Mouse (Mus musculus) midbrain, embryonic 14.5 days (tissue): ENCODE results near the gene Cnot2. TPM values are rescaled to one million over a fixed set of nuclear protein-coding genes. Genes with fewer than 3 reads are reported as not detected.

Source experiments
- ATAC-seq: fragments of 200-750 bp; cut with Nextera tagmentation; 2 replicates; pipeline ENCODE4 v1.8.0; 2017; ENCODE audit warnings: moderate number of reproducible peaks, moderate library complexity; ENCODE audit not compliant: low FRiP score, low TSS enrichment
- DNase-seq: peaks from one replicate; pipeline ENCODE4 v3.0.0-alpha.2; 2015
- H3K27ac ChIP-seq: fragments of 300-500 bp; sonication (generic); replicated peaks from 2 replicates; pipeline ENCODE4 v1.5.1; 2014; ENCODE audit warnings: mild to moderate bottlenecking, low read depth, low read length, moderate library complexity
- H3K27me3 ChIP-seq: fragments of 300-500 bp; sonication (generic); 2 replicates; pipeline ENCODE4 v1.6.1; 2014; ENCODE audit warnings: low read length, control low read depth, mixed read lengths; ENCODE audit not compliant: control insufficient read depth, insufficient read depth
- H3K36me3 ChIP-seq: fragments of 300-500 bp; sonication (generic); 2 replicates; pipeline ENCODE4 v1.6.1; 2014; ENCODE audit warnings: low read length, control low read depth; ENCODE audit not compliant: control insufficient read depth, insufficient read depth
- H3K4me1 ChIP-seq: fragments of 300-500 bp; sonication (generic); 2 replicates; pipeline ENCODE4 v1.6.1; 2014; ENCODE audit warnings: mild to moderate bottlenecking, antibody characterized with exemption, low read length, control low read depth; ENCODE audit not compliant: control insufficient read depth, insufficient read depth
- H3K4me2 ChIP-seq: fragments of 300-500 bp; sonication (generic); 2 replicates; pipeline ENCODE4 v1.6.1; 2014; ENCODE audit warnings: mild to moderate bottlenecking, low read length, moderate library complexity
- H3K4me3 ChIP-seq: fragments of 300-500 bp; sonication (generic); replicated peaks from 2 replicates; pipeline ENCODE4 v1.5.1; 2014; ENCODE audit warnings: low read depth, low read length
- H3K9ac ChIP-seq: fragments of 300-500 bp; sonication (generic); replicated peaks from 2 replicates; pipeline ENCODE4 v1.6.1; 2014; ENCODE audit warnings: mild to moderate bottlenecking, low read length, moderate library complexity
- H3K9me3 ChIP-seq: fragments of 300-500 bp; sonication (generic); 2 replicates; pipeline ENCODE4 v1.6.1; 2016; ENCODE audit warnings: low read length, control low read depth, mixed read lengths; ENCODE audit not compliant: control insufficient read depth
- WGBS: fragments of 180-500 bp; shearing (Covaris S2); extraction: QIAGEN DNeasy Blood & Tissue Kit; methylation state at CpG from one replicate; pipeline ENCODE4 v1.1.7; 2014; 5-methylcytosine and 5-hydroxymethylcytosine counted together
- polyA plus RNA-seq: library from polyadenylated mRNA; unstranded; fragments of >200 nt; fragmentation: Nextera tagmentation; extraction: Ambion mirVana; gene quantifications from 2 replicates; pipeline ENCODE4 v1.2.1, GENCODE M21; 2014

Gene Cnot2
- polyA plus RNA-seq, 1 experiment from 2014 or later: 122 TPM

DNA sequence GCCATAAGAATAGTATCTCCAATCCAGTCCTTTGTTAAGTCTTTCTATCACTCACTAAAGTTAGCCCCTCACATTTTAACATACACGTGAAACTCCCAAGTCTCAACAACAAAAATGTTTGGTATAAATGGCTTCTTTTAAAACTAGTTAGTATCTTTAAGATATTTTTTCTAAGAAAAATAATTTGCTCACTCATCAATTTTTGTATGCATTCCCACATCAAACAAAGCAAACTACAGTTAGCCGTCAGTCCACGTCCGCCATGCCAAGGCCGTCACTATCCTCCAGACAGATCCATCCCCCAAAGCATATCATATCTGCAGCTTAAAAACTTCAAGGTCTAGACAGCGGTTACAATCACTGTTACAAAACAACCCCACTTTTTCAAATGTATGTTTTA lies 65.7 kb downstream of the Cnot2 start:
- H3K27me3 ChIP-seq: no peaks in the 10 kb centered on the region
- no peak for ATAC-seq
- H3K4me2 ChIP-seq: no peak overlapping the region
- DNase-seq: no peak
- H3K9ac ChIP-seq: no peak overlapping the region
- no peaks in the 10 kb centered on the region for H3K36me3 ChIP-seq
- peaks cover 4% of the 10 kb centered on the region; the same call in 1 of the 2 replicates for H3K4me1 ChIP-seq
- H3K9me3 ChIP-seq: no peaks in the 10 kb centered on the region
- H3K4me3 ChIP-seq: no peak overlapping the region
- no peak overlapping the region for H3K27ac ChIP-seq
- WGBS: 89% methylated on average over 6 of the region's 6 CpGs

- Histone ChIP-seq H3K4me1 (peaks cover 4% of the 10 kb centered on the region; the same call in 1 of the 2 replicates), H3K9ac (no peak overlapping the region), H3K27ac (no peak overlapping the region), H3K27me3 (no peaks in the 10 kb centered on the region), H3K4me2 (no peak overlapping the region), H3K4me3 (no peak overlapping the region), H3K9me3 (no peaks in the 10 kb centered on the region), H3K36me3 (no peaks in the 10 kb centered on the region)
- WGBS: 95% methylated on average over 4 of the region's 4 CpGs
- no peak for ATAC-seq
- no peak for DNase-seq
These were observed 66.2 kb downstream of the Cnot2 start for GRCm38 (mm10) chr10:116515158-116515557.

DNA sequence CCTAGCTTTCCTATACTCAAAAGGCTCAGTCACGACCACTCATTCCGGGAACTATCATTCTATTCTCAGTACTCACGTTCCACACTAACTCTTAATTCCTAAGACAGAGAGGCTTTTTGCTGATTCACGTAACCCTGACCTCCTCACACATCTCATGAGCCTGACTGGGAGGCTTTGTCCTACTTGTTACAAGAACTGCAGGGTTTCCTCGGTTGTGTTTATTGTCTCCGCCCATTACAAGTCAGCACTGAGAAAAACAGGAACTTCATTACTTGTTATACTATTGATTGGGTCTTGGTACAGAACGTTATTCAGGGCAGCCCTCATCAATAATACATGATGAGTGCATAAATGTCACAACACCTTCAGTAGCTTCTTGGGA lies 68.1 kb downstream of the Cnot2 start:
- H3K4me2 ChIP-seq: no peak overlapping the region
- H3K4me1 ChIP-seq: peaks cover 4% of the 10 kb centered on the region; the same call in 1 of the 2 replicates
- WGBS: 60% methylated on average over 7 of the region's 7 CpGs
- no peak for DNase-seq
- H3K27ac ChIP-seq: no peak overlapping the region
- no peak overlapping the region for H3K4me3 ChIP-seq
- H3K9ac ChIP-seq: no peak overlapping the region
- no peaks in the 10 kb centered on the region for H3K36me3 ChIP-seq
- no peaks in the 10 kb centered on the region for H3K27me3 ChIP-seq
- no peak for ATAC-seq
- no peaks in the 10 kb centered on the region for H3K9me3 ChIP-seq

DNA sequence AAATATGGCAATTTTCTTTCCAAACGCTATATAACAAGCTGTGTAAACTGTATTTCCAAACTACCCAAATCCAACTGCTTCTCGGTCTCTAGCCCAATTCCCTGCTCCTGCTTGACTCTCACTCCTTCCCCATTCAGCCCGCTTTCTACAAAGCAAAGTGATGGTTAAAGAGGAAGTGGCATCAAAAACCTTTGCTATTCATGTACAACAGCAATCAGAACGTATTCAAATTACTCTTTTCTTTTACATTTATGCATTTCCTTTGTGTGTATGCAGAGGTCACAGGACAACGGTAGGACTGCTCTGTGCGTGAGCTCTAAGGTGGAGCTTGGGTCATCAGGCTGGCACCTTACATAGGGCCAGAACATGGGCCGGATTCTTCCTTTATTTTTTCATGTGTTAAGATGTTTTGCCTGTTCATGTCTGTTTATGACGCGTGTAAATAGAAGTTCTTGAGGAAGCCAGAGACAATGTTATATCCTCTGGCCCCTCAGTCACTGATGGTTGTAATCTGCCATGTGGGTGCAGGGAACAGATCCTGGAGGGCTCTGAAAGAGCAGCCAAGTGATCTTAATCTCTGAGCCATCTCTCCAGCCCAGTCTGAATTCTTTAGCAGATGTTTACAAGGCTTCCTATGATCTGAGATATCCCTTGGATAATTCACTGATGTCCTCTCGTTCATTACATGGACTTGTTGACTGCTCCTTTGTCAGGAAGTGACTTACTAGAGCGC lies 68.6 kb downstream of the Cnot2 start:
- H3K4me1 ChIP-seq: peaks cover 4% of the 10 kb centered on the region; the same call in 1 of the 2 replicates
- WGBS: 80% methylated on average over 11 of the region's 11 CpGs
- no peak for ATAC-seq
- H3K27ac ChIP-seq: no peak overlapping the region
- H3K36me3 ChIP-seq: no peaks in the 10 kb centered on the region
- H3K27me3 ChIP-seq: no peaks in the 10 kb centered on the region
- no peak overlapping the region for H3K9ac ChIP-seq
- no peak for DNase-seq
- H3K4me3 ChIP-seq: no peak overlapping the region
- no peaks in the 10 kb centered on the region for H3K9me3 ChIP-seq
- H3K4me2 ChIP-seq: no peak overlapping the region

- no peak for ATAC-seq
- no peak overlapping the region for H3K4me2 ChIP-seq
- 90% methylated on average over 7 of the region's 7 CpGs for WGBS
These were observed 75.9 kb downstream of the Cnot2 start for GRCm38 (mm10) chr10:116505303-116506014.

DNA sequence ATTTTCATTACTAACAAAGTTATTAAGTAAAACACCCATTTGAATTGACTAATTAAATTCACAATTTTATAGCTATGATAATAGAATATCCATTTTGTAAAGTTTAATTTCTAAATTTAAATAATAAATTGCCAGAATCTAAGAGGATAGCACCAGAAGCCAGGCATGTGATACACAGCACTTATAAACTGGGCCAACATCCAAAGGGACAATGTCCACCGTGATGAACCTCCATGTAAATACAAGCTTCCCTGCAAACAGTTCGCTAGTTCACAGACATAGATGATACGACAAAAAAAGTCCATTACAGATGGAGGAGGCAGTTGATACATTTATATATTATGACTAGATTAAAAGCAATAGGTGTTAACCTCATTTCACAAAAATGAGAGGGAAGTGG lies 88.5 kb downstream of the Cnot2 start:
- H3K9ac ChIP-seq: no peak overlapping the region
- no peaks in the 10 kb centered on the region for H3K4me1 ChIP-seq
- no peak overlapping the region for H3K27ac ChIP-seq
- no peak overlapping the region for H3K4me3 ChIP-seq
- peaks cover 53% of the 10 kb centered on the region for H3K36me3 ChIP-seq
- no peak overlapping the region for H3K4me2 ChIP-seq
- no peaks in the 10 kb centered on the region for H3K27me3 ChIP-seq
- H3K9me3 ChIP-seq: no peaks in the 10 kb centered on the region
- DNase-seq (no peak), ATAC-seq (no peak)
- whole genome bisulfite sequencing: 96% methylated on average over 3 of the region's 3 CpGs

More at GRCm38 (mm10) chr10:116505303-116506014, 75.9 kb downstream of the Cnot2 start:
- H3K4me3 ChIP-seq: no peak overlapping the region
- H3K36me3 ChIP-seq: no peaks in the 10 kb centered on the region
- no peaks in the 10 kb centered on the region for H3K27me3 ChIP-seq
- H3K4me1 ChIP-seq: no peaks in the 10 kb centered on the region
- no peak overlapping the region for H3K9ac ChIP-seq
- no peak for DNase-seq
- H3K27ac ChIP-seq: no peak overlapping the region
- no peaks in the 10 kb centered on the region for H3K9me3 ChIP-seq

DNA sequence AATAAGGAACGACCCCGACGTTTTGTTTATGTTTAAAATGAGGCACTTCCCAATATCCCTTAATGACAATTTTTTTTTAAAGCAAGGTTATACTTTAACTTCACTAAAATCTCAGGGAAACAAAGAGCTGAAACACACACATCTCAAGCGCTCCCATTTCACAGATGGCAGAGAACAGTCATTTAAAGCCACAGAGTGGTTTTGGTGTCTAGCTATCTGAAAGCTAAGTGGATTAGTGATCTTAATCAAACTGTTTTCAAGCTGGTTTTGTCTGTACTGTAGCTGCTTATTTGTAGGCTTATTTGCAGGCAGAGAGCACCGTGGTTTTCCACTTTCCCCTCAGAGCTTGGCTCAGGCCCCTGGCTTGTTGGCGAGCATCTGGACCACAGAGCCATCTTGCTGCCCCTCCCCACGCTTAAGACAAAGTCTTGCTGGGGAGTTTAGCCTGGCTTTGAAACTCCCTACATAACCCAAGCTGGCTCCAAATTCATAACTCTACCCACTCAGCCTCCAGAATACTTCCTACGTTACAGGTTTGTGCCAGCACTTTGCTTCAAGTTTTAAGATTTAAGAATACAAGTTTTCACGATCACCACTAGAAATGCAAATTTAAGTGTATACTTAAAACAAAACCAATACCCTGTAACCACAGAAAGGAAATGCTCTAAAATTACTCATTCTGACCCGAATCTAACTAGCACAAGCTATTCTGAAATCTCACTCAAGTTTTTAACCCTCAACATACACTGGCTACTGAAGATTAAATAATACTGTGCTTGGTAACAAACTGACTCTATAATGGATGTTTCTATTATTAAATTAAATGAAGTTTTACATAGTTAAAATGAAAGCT lies 94.2 kb downstream of the Cnot2 start:
- WGBS: 90% methylated on average over 10 of the region's 10 CpGs
- Histone ChIP-seq H3K9me3 (no peaks in the 10 kb centered on the region), H3K4me2 (no peak overlapping the region), H3K27ac (no peak overlapping the region), H3K4me3 (no peak overlapping the region), H3K27me3 (no peaks in the 10 kb centered on the region), H3K36me3 (peaks cover 53% of the 10 kb centered on the region), H3K4me1 (no peaks in the 10 kb centered on the region), H3K9ac (no peak overlapping the region)
- ATAC-seq (no peak), DNase-seq (no peak)

GRCm38 (mm10) chr10:116481917-116482316 lies 99.4 kb downstream of the Cnot2 start:
- no peaks in the 10 kb centered on the region for H3K9me3 ChIP-seq
- H3K4me3 ChIP-seq: no peak overlapping the region
- 95% methylated on average over 12 of the region's 12 CpGs for WGBS
- peaks cover 41% of the 10 kb centered on the region for H3K36me3 ChIP-seq
- H3K4me2 ChIP-seq: no peak overlapping the region
- DNase-seq: no peak
- no peaks in the 10 kb centered on the region for H3K27me3 ChIP-seq
- H3K27ac ChIP-seq: no peak overlapping the region
- H3K9ac ChIP-seq: no peak overlapping the region
- ATAC-seq: no peak
- no peaks in the 10 kb centered on the region for H3K4me1 ChIP-seq
